Comparison of ENCODE assay signal across 8 mouse cellular contexts in the genomic region with DNA sequence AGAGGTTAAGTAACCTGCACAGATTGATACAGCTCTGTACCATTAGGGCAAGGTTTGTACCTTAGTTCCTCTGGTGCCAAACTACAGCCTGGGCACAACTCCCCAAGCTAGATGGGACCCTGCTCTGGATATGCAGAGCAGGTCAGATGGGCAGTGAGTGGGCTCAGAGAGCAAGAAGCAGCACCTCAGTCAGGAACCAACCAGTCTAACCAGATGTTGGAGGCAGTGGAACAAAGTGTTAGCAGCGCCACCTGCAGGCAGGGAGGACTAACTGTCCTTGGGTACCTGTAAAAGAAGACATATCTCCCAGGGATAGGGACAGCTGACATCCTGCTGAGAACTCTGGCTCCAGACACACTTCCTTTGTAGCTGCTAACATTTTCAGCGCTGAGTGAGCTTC.
DNase-seq lines count a peak whose midpoint lies in the region; ATAC-seq and TF ChIP-seq lines count a peak whose summit lies in the region.

No protein-coding gene starts in this region.

- H3K79me2 ChIP-seq in liver, adult 2 months (ENCODE audit: control insufficient read depth, insufficient read depth, low read length): no peaks in the 10 kb centered on the region

- no peak for ATAC-seq in liver, embryonic 12.5 days
- ATAC-seq in midbrain, embryonic 11.5 days (ENCODE audit: low FRiP score): no peak

- TF ChIP-seq CTCF in liver, adult 2 months (IDR thresholded peaks at IDR 0.05; ENCODE audit: low read depth, low read length): peak; percentile 68

- intact Hi-C loops in gastrocnemius, postnatal 14 days (cut with DNase I; ENCODE audit: low total_unique reads): no loop called here

- H3K4me3 ChIP-seq in liver, adult 2 months (ENCODE audit: insufficient read depth, low read depth, low read length): no peak overlapping the region
- no peak overlapping the region for H3K4me3 ChIP-seq in liver, embryonic 12.5 days
- H3K4me3 ChIP-seq in midbrain, embryonic 11.5 days (ENCODE audit: low read depth, low read length): no peak overlapping the region

- H3K9ac ChIP-seq in liver, adult 2 months (ENCODE audit: low read depth, low read length): no peak overlapping the region
- no peak overlapping the region for H3K9ac ChIP-seq in liver, embryonic 12.5 days
- no peak overlapping the region for H3K9ac ChIP-seq in midbrain, embryonic 11.5 days (ENCODE audit: low read length)

- no peaks in the 10 kb centered on the region for H3K9me3 ChIP-seq in liver, embryonic 12.5 days (replicated peaks)
- no peaks in the 10 kb centered on the region for H3K9me3 ChIP-seq in midbrain, embryonic 11.5 days (ENCODE audit: control insufficient read depth, low read length)

- H3K4me2 ChIP-seq in liver, embryonic 12.5 days: no peak overlapping the region
- no peak overlapping the region for H3K4me2 ChIP-seq in midbrain, embryonic 11.5 days

- H3K27ac ChIP-seq in liver, adult 2 months (replicated peaks; ENCODE audit: insufficient read depth, low read depth, low read length): no peak overlapping the region
- no peak overlapping the region for H3K27ac ChIP-seq in liver, embryonic 12.5 days
- no peak overlapping the region for H3K27ac ChIP-seq in midbrain, embryonic 11.5 days (ENCODE audit: low read depth, low read length)

- H3K4me1 ChIP-seq in liver, adult 2 months (ENCODE audit: control insufficient read depth, insufficient read depth, low read length): no peaks in the 10 kb centered on the region; the same call in 1 of the 2 replicates
- H3K4me1 ChIP-seq in liver, embryonic 12.5 days: peaks cover 33% of the 10 kb centered on the region
- 0 out of 2 replicates have a peak, but pooled peaks cover 5% of the 10 kb centered on the region for H3K4me1 ChIP-seq in midbrain, embryonic 11.5 days (ENCODE audit: control insufficient read depth, insufficient read depth, low read length)

- peak; percentile 15 for DNase-seq in liver, adult 2 months (ENCODE audit: extremely low read depth, low read depth, low spot score)
- DNase-seq in ZHBTc4 (ENCODE audit: low read depth, low spot score): peak; percentile 95
- peak; percentile 39 for DNase-seq in lung, postnatal 10 days
- DNase-seq in thymus, postnatal 0 days (ENCODE audit: low spot score): peak; percentile 72
- DNase-seq in midbrain, embryonic 11.5 days (ENCODE audit: low spot score, missing footprints): no peak
- no peak for DNase-seq in yolk sac, embryonic 10.5 days (ENCODE audit: low spot score)
- no peak for DNase-seq in gastrocnemius, postnatal 14 days

- no peaks in the 10 kb centered on the region for H3K36me3 ChIP-seq in liver, adult 2 months (ENCODE audit: control insufficient read depth, insufficient read depth, low read length)
- no peaks in the 10 kb centered on the region for H3K36me3 ChIP-seq in liver, embryonic 12.5 days
- no peaks in the 10 kb centered on the region for H3K36me3 ChIP-seq in midbrain, embryonic 11.5 days (ENCODE audit: control insufficient read depth, insufficient read depth, low read length)

- 65% methylated on average over 2 of the region's 2 CpGs for WGBS in liver, adult 2 months
- 10% methylated on average over 2 of the region's 2 CpGs for WGBS in liver, embryonic 12.5 days (ENCODE audit: insufficient replicate concordance)
- 34% methylated on average over 2 of the region's 2 CpGs for WGBS in midbrain, embryonic 11.5 days

- TF ChIP-seq POLR2A in liver, adult 2 months (IDR thresholded peaks at IDR 0.05; ENCODE audit: extremely low read depth, insufficient read depth, low read length): no peak

- H3K27me3 ChIP-seq in liver, adult 2 months (ENCODE audit: control insufficient read depth, insufficient read depth, low read length): no peaks in the 10 kb centered on the region
- no peaks in the 10 kb centered on the region for H3K27me3 ChIP-seq in liver, embryonic 12.5 days (replicated peaks)
- peaks cover 6% of the 10 kb centered on the region for H3K27me3 ChIP-seq in midbrain, embryonic 11.5 days (ENCODE audit: control insufficient read depth, insufficient read depth, low read length)

Comparison
In these comparisons a context has a peak if more than half of its experiments do, and no peak if none do; other contexts are left out.
1. DNase-seq: peak in liver, adult 2 months (single experiment), ZHBTc4 (single experiment), lung, postnatal 10 days (single experiment) and thymus, postnatal 0 days (single experiment); none in midbrain, embryonic 11.5 days (single experiment), yolk sac, embryonic 10.5 days (single experiment) and gastrocnemius, postnatal 14 days (single experiment).